Mouse (Mus musculus) embryonic facial prominence, embryonic 13.5 days (tissue): ENCODE measurements at regions not wholly inside any gene's neighbourhood (a gene's known extent, or its start where the extent isn't known, plus 50 kb on each side); places are given as distances from the start of the nearest gene placed in this dataset.

Experiments
- ATAC-seq: fragments of 200-750 bp; cut with Nextera tagmentation; 2 replicates; pipeline ENCODE4 v1.8.0; 2017; ENCODE audit warnings: low read depth; ENCODE audit not compliant: insufficient number of reproducible peaks, insufficient read depth, low FRiP score, low TSS enrichment
- H3K27ac ChIP-seq: fragments of 300-500 bp; sonication (generic); 2 replicates; pipeline ENCODE4 v1.5.1; 2015; ENCODE audit warnings: moderate library complexity, mild to moderate bottlenecking, inconsistent platforms
- H3K27me3 ChIP-seq: fragments of 300-500 bp; sonication (generic); 2 replicates; pipeline ENCODE4 v1.6.1; 2015; ENCODE audit warnings: mild to moderate bottlenecking, inconsistent platforms
- H3K36me3 ChIP-seq: fragments of 300-500 bp; sonication (generic); 2 replicates; pipeline ENCODE4 v1.6.1; 2015; ENCODE audit warnings: mild to moderate bottlenecking, inconsistent platforms
- H3K4me1 ChIP-seq: fragments of 300-500 bp; sonication (generic); 2 replicates; pipeline ENCODE4 v1.6.1; 2015; ENCODE audit warnings: inconsistent platforms
- H3K4me2 ChIP-seq: fragments of 300-500 bp; sonication (generic); 2 replicates; pipeline ENCODE4 v1.6.1; 2015; ENCODE audit warnings: moderate library complexity, mild to moderate bottlenecking, inconsistent platforms
- H3K4me3 ChIP-seq: fragments of 300-500 bp; sonication (generic); 2 replicates; pipeline ENCODE4 v1.5.1; 2015; ENCODE audit warnings: mild to moderate bottlenecking, inconsistent platforms
- H3K9ac ChIP-seq: fragments of 300-500 bp; sonication (generic); 2 replicates; pipeline ENCODE4 v1.6.1; 2015; ENCODE audit warnings: mild to moderate bottlenecking, inconsistent platforms
- H3K9me3 ChIP-seq: fragments of 300-500 bp; sonication (generic); 2 replicates; pipeline ENCODE4 v1.6.1; 2016; ENCODE audit warnings: inconsistent platforms
- WGBS: fragments of 180-500 bp; shearing (Covaris S2); methylation state at CpG from one replicate; pipeline ENCODE4 v1.1.7; 2015; ENCODE audit warnings: mixed read lengths; 5-methylcytosine and 5-hydroxymethylcytosine counted together

GRCm38 (mm10) chr2:57424879-57425278 lies 187.4 kb downstream of the Gpd2 start:
- Histone ChIP-seq H3K9me3 (no peaks in the 10 kb centered on the region; the same call in 1 of the 2 replicates), H3K36me3 (no peaks in the 10 kb centered on the region), H3K4me2 (no peak overlapping the region), H3K27ac (no peak overlapping the region), H3K4me1 (no peaks in the 10 kb centered on the region), H3K27me3 (no peaks in the 10 kb centered on the region), H3K4me3 (no peak overlapping the region), H3K9ac (no peak overlapping the region)
- WGBS, result 83% methylated on average over 8 of the region's 8 CpGs
- no peak for ATAC-seq

GRCm38 (mm10) chr2:57425439-57425838 lies 188.0 kb downstream of the Gpd2 start:
- H3K4me1 ChIP-seq, result no peaks in the 10 kb centered on the region
- no peaks in the 10 kb centered on the region for H3K27me3 ChIP-seq
- no peak overlapping the region for H3K9ac ChIP-seq
- no peak overlapping the region for H3K4me2 ChIP-seq
- no peak overlapping the region for H3K4me3 ChIP-seq
- no peaks in the 10 kb centered on the region; the same call in 1 of the 2 replicates for H3K9me3 ChIP-seq
- H3K36me3 ChIP-seq, result no peaks in the 10 kb centered on the region
- no peak for ATAC-seq
- WGBS, result 91% methylated on average over 5 of the region's 5 CpGs
- H3K27ac ChIP-seq, result no peak overlapping the region

- Histone ChIP-seq H3K27me3 (no peaks in the 10 kb centered on the region), H3K4me1 (no peaks in the 10 kb centered on the region), H3K27ac (no peak overlapping the region), H3K36me3 (no peaks in the 10 kb centered on the region), H3K9me3 (no peaks in the 10 kb centered on the region), H3K4me3 (no peak overlapping the region), H3K9ac (no peak overlapping the region), H3K4me2 (no peak overlapping the region)
- 91% methylated on average over 6 of the region's 6 CpGs for WGBS
- no peak for ATAC-seq
These were observed 213.7 kb downstream of the Gpd2 start for GRCm38 (mm10) chr2:57450996-57451770.

- H3K27me3 ChIP-seq, result no peaks in the 10 kb centered on the region
- no peaks in the 10 kb centered on the region for H3K4me1 ChIP-seq
- H3K4me2 ChIP-seq, result no peak overlapping the region
- H3K9ac ChIP-seq, result no peak overlapping the region
- H3K36me3 ChIP-seq, result no peaks in the 10 kb centered on the region
- H3K9me3 ChIP-seq, result no peaks in the 10 kb centered on the region
- H3K4me3 ChIP-seq, result no peak overlapping the region
- WGBS, result 69% methylated on average over 5 of the region's 5 CpGs
- no peak overlapping the region; the same call in 1 of the 2 replicates for H3K27ac ChIP-seq
- peak; percentile 59; the same call in 1 of the 2 replicates for ATAC-seq
These were observed 216.7 kb downstream of the Gpd2 start for GRCm38 (mm10) chr2:57453896-57454679.

GRCm38 (mm10) chr2:57459901-57460300 lies 222.5 kb downstream of the Gpd2 start:
- Histone ChIP-seq H3K27me3 (no peaks in the 10 kb centered on the region), H3K9ac (no peak overlapping the region), H3K4me3 (no peak overlapping the region), H3K27ac (no peak overlapping the region), H3K4me1 (no peaks in the 10 kb centered on the region), H3K4me2 (no peak overlapping the region), H3K36me3 (no peaks in the 10 kb centered on the region), H3K9me3 (no peaks in the 10 kb centered on the region)
- no peak for ATAC-seq
- WGBS, result 80% methylated on average over 2 of the region's 2 CpGs

- WGBS, result 85% methylated on average over 3 of the region's 3 CpGs
- Histone ChIP-seq H3K36me3 (no peaks in the 10 kb centered on the region), H3K9ac (no peak overlapping the region), H3K27me3 (no peaks in the 10 kb centered on the region), H3K4me3 (no peak overlapping the region), H3K4me1 (no peaks in the 10 kb centered on the region), H3K27ac (no peak overlapping the region), H3K4me2 (no peak overlapping the region), H3K9me3 (no peaks in the 10 kb centered on the region)
- ATAC-seq, result no peak
These were observed 236.4 kb downstream of the Gpd2 start for GRCm38 (mm10) chr2:57473873-57474272.

GRCm38 (mm10) chr2:57492116-57492515 lies 254.7 kb downstream of the Gpd2 start:
- no peak overlapping the region for H3K4me2 ChIP-seq
- H3K9ac ChIP-seq, result no peak overlapping the region
- H3K4me1 ChIP-seq, result no peaks in the 10 kb centered on the region
- no peak overlapping the region for H3K4me3 ChIP-seq
- H3K27me3 ChIP-seq, result no peaks in the 10 kb centered on the region
- no peaks in the 10 kb centered on the region for H3K9me3 ChIP-seq
- no peak overlapping the region for H3K27ac ChIP-seq
- H3K36me3 ChIP-seq, result no peaks in the 10 kb centered on the region
- WGBS, result 57% methylated on average over 4 of the region's 4 CpGs
- ATAC-seq, result no peak

GRCm38 (mm10) chr2:57492914-57493621 lies 255.6 kb downstream of the Gpd2 start:
- H3K27me3 ChIP-seq, result no peaks in the 10 kb centered on the region
- H3K36me3 ChIP-seq, result no peaks in the 10 kb centered on the region
- WGBS, result 69% methylated on average over 6 of the region's 6 CpGs
- no peak overlapping the region for H3K4me3 ChIP-seq
- no peak for ATAC-seq
- no peaks in the 10 kb centered on the region for H3K9me3 ChIP-seq
- no peak overlapping the region for H3K27ac ChIP-seq
- H3K4me2 ChIP-seq, result no peak overlapping the region
- no peak overlapping the region for H3K9ac ChIP-seq
- no peaks in the 10 kb centered on the region for H3K4me1 ChIP-seq

- WGBS, result 61% methylated on average over 2 of the region's 2 CpGs
- ATAC-seq, result no peak
- H3K4me2 ChIP-seq, result no peak overlapping the region
- no peaks in the 10 kb centered on the region for H3K9me3 ChIP-seq
- H3K4me1 ChIP-seq, result no peaks in the 10 kb centered on the region
- no peak overlapping the region for H3K9ac ChIP-seq
- no peaks in the 10 kb centered on the region for H3K36me3 ChIP-seq
- H3K27ac ChIP-seq, result no peak overlapping the region
- H3K4me3 ChIP-seq, result no peak overlapping the region
- no peaks in the 10 kb centered on the region for H3K27me3 ChIP-seq
These were observed 259.0 kb downstream of the Gpd2 start for GRCm38 (mm10) chr2:57496315-57496954.

GRCm38 (mm10) chr2:57497933-57498332 lies 260.5 kb downstream of the Gpd2 start:
- no peak overlapping the region for H3K9ac ChIP-seq
- no peak for ATAC-seq
- H3K36me3 ChIP-seq, result no peaks in the 10 kb centered on the region
- H3K27ac ChIP-seq, result no peak overlapping the region
- no peak overlapping the region for H3K4me3 ChIP-seq
- no peaks in the 10 kb centered on the region for H3K4me1 ChIP-seq
- H3K27me3 ChIP-seq, result no peaks in the 10 kb centered on the region
- H3K4me2 ChIP-seq, result no peak overlapping the region
- H3K9me3 ChIP-seq, result no peaks in the 10 kb centered on the region
- 84% methylated on average over 1 of the region's 1 CpGs for WGBS

- H3K4me3 ChIP-seq, result no peak overlapping the region
- no peaks in the 10 kb centered on the region for H3K27me3 ChIP-seq
- WGBS, result 36% methylated on average over 2 of the region's 2 CpGs
- no peak for ATAC-seq
- no peak overlapping the region for H3K27ac ChIP-seq
- no peak overlapping the region for H3K4me2 ChIP-seq
- no peaks in the 10 kb centered on the region for H3K9me3 ChIP-seq
- no peaks in the 10 kb centered on the region for H3K36me3 ChIP-seq
- no peaks in the 10 kb centered on the region for H3K4me1 ChIP-seq
- no peak overlapping the region for H3K9ac ChIP-seq
These were observed 267.2 kb downstream of the Gpd2 start for GRCm38 (mm10) chr2:57504678-57505077.
